In genomic region chr4:118135414-118135813, GRCm38 (mm10) we compare ENCODE assay signal across 8 mouse cellular contexts. TPM values are rescaled to one million over a fixed set of nuclear protein-coding genes. Genes with fewer than 3 reads are reported as not detected.
DNase-seq lines count a peak whose midpoint lies in the region; ATAC-seq and TF ChIP-seq lines count a peak whose summit lies in the region.

No protein-coding gene starts in this region.

- DNase-seq in heart, postnatal 10 days, result no peak
- DNase-seq in MEL (ENCODE audit: low read depth, low spot score), result no peak
- DNase-seq in hindbrain, embryonic 10.5 days (ENCODE audit: low spot score), result no peak
- no peak for DNase-seq in layer of hippocampus, adult 9-10 months (ENCODE audit: low spot score)
- no peak for DNase-seq in spleen, postnatal 36 days (ENCODE audit: low spot score in 2 of 2)
- DNase-seq in left cerebral cortex, postnatal 25 days (ENCODE audit: low spot score in 2 of 2), result no peak

- peaks cover 20% of the 10 kb centered on the region for H3K4me1 ChIP-seq in heart, embryonic 13.5 days
- H3K4me1 ChIP-seq in MEL (ENCODE audit: control insufficient read depth in 1 of 2, insufficient read depth in 2 of 2, low read length in 2 of 2), result peaks cover 5 to 29% of the 10 kb centered on the region in 2 experiments; a peak in 3 of 4 replicates
- peaks cover 33% of the 10 kb centered on the region for H3K4me1 ChIP-seq in hindbrain, embryonic 10.5 days (replicated peaks)

- peaks cover 44% of the 10 kb centered on the region for H3K36me3 ChIP-seq in heart, embryonic 13.5 days
- H3K36me3 ChIP-seq in MEL (ENCODE audit: control insufficient read depth in 1 of 2, insufficient read depth in 2 of 2, low read length in 2 of 2), result peaks cover 0 to 29% of the 10 kb centered on the region in 2 experiments; a peak in 2 of 4 replicates
- H3K36me3 ChIP-seq in hindbrain, embryonic 10.5 days, result peaks cover 41% of the 10 kb centered on the region

- H3K79me2 ChIP-seq in MEL (ENCODE audit: control insufficient read depth, insufficient read depth, low read length, poor library complexity), result peaks cover 22% of the 10 kb centered on the region

- peak overlapping the region; percentile 80 for H3K27ac ChIP-seq in heart, embryonic 13.5 days (replicated peaks)
- H3K27ac ChIP-seq in MEL (ENCODE audit: control insufficient read depth, low read depth, low read length), result peak overlapping the region; percentile 56
- H3K27ac ChIP-seq in hindbrain, embryonic 10.5 days, result peak overlapping the region; percentile 96

- TF ChIP-seq POLR2A in MEL (IDR thresholded peaks at IDR 0.05; ENCODE audit: control insufficient read depth in 1 of 2, insufficient read depth in 1 of 2, low read depth in 1 of 2, low read length in 2 of 2, poor library complexity in 1 of 2), result no peak

- peak overlapping the region; percentile 82 for H3K4me2 ChIP-seq in heart, embryonic 13.5 days

- no peak for TF ChIP-seq CTCF in MEL (IDR thresholded peaks at IDR 0.05 in 2 of 3, conservative IDR thresholded peaks at IDR 0.05 in 1 of 3; ENCODE audit: control insufficient read depth in 1 of 3, insufficient read depth in 1 of 3, low read depth in 2 of 3, low read length in 3 of 3, poor library complexity in 1 of 3, severe bottlenecking in 1 of 3)

- TF ChIP-seq RAD21 in MEL (IDR thresholded peaks at IDR 0.05; ENCODE audit: low read depth, low read length), result no peak

- H3K9me3 ChIP-seq in heart, embryonic 13.5 days, result no peaks in the 10 kb centered on the region
- no peaks in the 10 kb centered on the region for H3K9me3 ChIP-seq in MEL (replicated peaks; ENCODE audit: insufficient read depth, low read length)
- no peaks in the 10 kb centered on the region for H3K9me3 ChIP-seq in hindbrain, embryonic 10.5 days

- H3K27me3 ChIP-seq in heart, embryonic 13.5 days (replicated peaks), result no peaks in the 10 kb centered on the region
- H3K27me3 ChIP-seq in MEL (ENCODE audit: control insufficient read depth in 1 of 2, insufficient read depth in 2 of 2, low read length in 2 of 2), result no peaks in the 10 kb centered on the region
- H3K27me3 ChIP-seq in hindbrain, embryonic 10.5 days (ENCODE audit: insufficient read depth, poor library complexity, severe bottlenecking), result no peaks in the 10 kb centered on the region

- intact Hi-C loops in heart, postnatal 10 days (cut with DNase I), result no loop called here
- intact Hi-C loops in left cerebral cortex, postnatal 25 days (cut with DNase I), result loop anchor here (5.0 kb wide), 1 partner anchor 42 kb away; no protein-coding TSS in a partner anchor

- WGBS in heart, embryonic 13.5 days, result 93% methylated on average over 1 of the region's 1 CpGs
- WGBS in hindbrain, embryonic 10.5 days, result 98% methylated on average over 1 of the region's 1 CpGs

- TF ChIP-seq EP300 in MEL (IDR thresholded peaks at IDR 0.05; ENCODE audit: low read depth in 1 of 2, low read length in 2 of 2), result no peak

- H3K9ac ChIP-seq in heart, embryonic 13.5 days, result peak overlapping the region; percentile 82
- peak overlapping the region; percentile 69 for H3K9ac ChIP-seq in MEL (ENCODE audit: control insufficient read depth, low read depth, low read length, poor library complexity, severe bottlenecking)

- H3K4me3 ChIP-seq in heart, embryonic 13.5 days, result peak overlapping the region; percentile 97
- H3K4me3 ChIP-seq in MEL (ENCODE audit: control insufficient read depth in 1 of 2, insufficient read depth in 1 of 2, low read depth in 2 of 2, low read length in 2 of 2), result peak overlapping the region; percentile 61 to 80
- peak overlapping the region; percentile 98 for H3K4me3 ChIP-seq in hindbrain, embryonic 10.5 days

- ATAC-seq in heart, embryonic 13.5 days (ENCODE audit: extremely low read depth, insufficient number of reproducible peaks, low FRiP score, low TSS enrichment), result no peak
- peak; percentile 9; the same call in 1 of the 2 replicates for ATAC-seq in megakaryocyte progenitor cell, adult 5-6 weeks (replicated peaks; ENCODE audit: poor library complexity)

TF ChIP-seq in MEL, 35 proteins besides CTCF, POLR2A, EP300 and RAD21:
- TF ChIP-seq ELF1 (IDR thresholded peaks at IDR 0.05; ENCODE audit: low read depth, low read length), result no peak
- no peak for TF ChIP-seq SIN3A (IDR thresholded peaks at IDR 0.05; ENCODE audit: low read length)
- no peak for TF ChIP-seq SMC3 (IDR thresholded peaks at IDR 0.05; ENCODE audit: low read depth, low read length)
- TF ChIP-seq UBTF (IDR thresholded peaks at IDR 0.05; ENCODE audit: borderline replicate concordance, insufficient read depth, low read depth, low read length), result no peak
- no peak for TF ChIP-seq MEF2A (IDR thresholded peaks at IDR 0.05; ENCODE audit: extremely low read depth, insufficient replicate concordance, low read depth, low read length, poor library complexity, severe bottlenecking)
- no peak for TF ChIP-seq ETS1 (IDR thresholded peaks at IDR 0.05; ENCODE audit: low read depth, low read length)
- peak; percentile 50; the same call in 1 of the 2 replicates for TF ChIP-seq ZNF384 (IDR thresholded peaks at IDR 0.05; ENCODE audit: low read depth, low read length)

RNA-seq across cellular contexts. Expression of gene St3gal3, which starts 0.7 kb away (rescaled TPM):
- polyA plus RNA-seq in heart, embryonic 13.5 days (2015; fragmentation: Nextera tagmentation; extraction: Ambion mirVana), result 7.0 and 8.0 TPM in 2 replicates
- 10 to 100 TPM; 31.1 to 31.5 TPM for total RNA-seq in heart, postnatal 10 days (2021)
- total RNA-seq in MEL (2012; rRNA removed), result 13.2 and 16.4 TPM in 2 replicates
- 10 to 100 TPM in 1 of 2 experiments, not detected in 1; 23.3 TPM for polyA plus RNA-seq in MEL (2012; ENCODE audit: insufficient read depth in 1 of 2, insufficient read length in 2 of 2, low read depth in 1 of 2, low replicate concordance in 2 of 2, missing spikeins in 1 of 2)
- polyA plus RNA-seq in hindbrain, embryonic 10.5 days (2016; fragmentation: Nextera tagmentation; extraction: Ambion mirVana), result 6.2 and 10.8 TPM in 2 replicates
- total RNA-seq in megakaryocyte progenitor cell, adult 5-6 weeks (2015), result 3.9 and 4.6 TPM in 2 replicates
- total RNA-seq in megakaryocyte progenitor cell, adult 5-6 weeks (2017), result 4.7 and 5.2 TPM in 2 replicates
- 10 to 100 TPM; 43.5 to 44.3 TPM for total RNA-seq in left cerebral cortex, postnatal 25 days (2021)

RNA-seq across cellular contexts. Expression of gene Kdm4a, which starts 44.4 kb away (rescaled TPM):
- 21.2 and 24.4 TPM in 2 replicates for polyA plus RNA-seq in heart, embryonic 13.5 days (2015; fragmentation: Nextera tagmentation; extraction: Ambion mirVana)
- 10 to 100 TPM; 38.1 to 39.0 TPM for total RNA-seq in heart, postnatal 10 days (2021)
- total RNA-seq in MEL (2012; rRNA removed), result 31.4 and 36.8 TPM in 2 replicates
- 10 to 100 TPM in 1 of 2 experiments, not detected in 1; 49.6 TPM for polyA plus RNA-seq in MEL (2012; ENCODE audit: insufficient read depth in 1 of 2, insufficient read length in 2 of 2, low read depth in 1 of 2, low replicate concordance in 2 of 2, missing spikeins in 1 of 2)
- polyA plus RNA-seq in hindbrain, embryonic 10.5 days (2016; fragmentation: Nextera tagmentation; extraction: Ambion mirVana), result 33.9 and 40.2 TPM in 2 replicates
- total RNA-seq in megakaryocyte progenitor cell, adult 5-6 weeks (2015), result 9.1 and 9.6 TPM in 2 replicates
- total RNA-seq in megakaryocyte progenitor cell, adult 5-6 weeks (2017), result 20.2 and 27.5 TPM in 2 replicates
- 10 to 100 TPM; 38.3 to 42.2 TPM for total RNA-seq in left cerebral cortex, postnatal 25 days (2021)
